Mouse (Mus musculus) bone marrow, adult 2 months (tissue): ENCODE data around the gene Ablim1. TPM values are rescaled to one million over a fixed set of nuclear protein-coding genes. Genes with fewer than 3 reads are reported as not detected.

ENCODE experiments used
- H3K27ac ChIP-seq: fragments of 200-500 bp; 2 replicates; pipeline ENCODE4 v1.5.1; 2012; ENCODE audit warnings: low read depth, mild to moderate bottlenecking, control low read depth, inconsistent platforms, low read length; ENCODE audit not compliant: control insufficient read depth, poor library complexity, insufficient read depth
- H3K4me1 ChIP-seq: fragments of 200-500 bp; 2 replicates; pipeline ENCODE4 v1.6.1; 2011; ENCODE audit warnings: low read length; ENCODE audit not compliant: control insufficient read depth, insufficient read depth
- H3K4me3 ChIP-seq: fragments of 200-500 bp; replicated peaks from 2 replicates; pipeline ENCODE3; 2011; ENCODE audit warnings: mild to moderate bottlenecking, low read depth, low read length, control low read depth; ENCODE audit not compliant: control insufficient read depth
- CTCF ChIP-seq: fragments of 200-500 bp; IDR thresholded peaks from 2 replicates; pipeline ENCODE4 v1.5.1; 2011; ENCODE audit warnings: low read length, control low read depth; ENCODE audit not compliant: control insufficient read depth, insufficient read depth
- POLR2A ChIP-seq: fragments of 200-500 bp; IDR thresholded peaks from 2 replicates; pipeline ENCODE4 v1.6.1; 2011; ENCODE audit warnings: low read depth, mild to moderate bottlenecking, control low read depth, low read length, borderline replicate concordance; ENCODE audit not compliant: control insufficient read depth
- WGBS: fragments of 180-500 bp; shearing (Covaris S2); methylation state at CpG from one replicate; pipeline ENCODE4 v1.1.7; 2018; 5-methylcytosine and 5-hydroxymethylcytosine counted together
- polyA plus RNA-seq: library from polyadenylated mRNA; stranded (reverse); fragments of >200 nt; gene quantifications from 2 replicates; pipeline ENCODE4 v1.2.4, GENCODE M21; 2011; ENCODE audit warnings: low replicate concordance; ENCODE audit not compliant: missing spikeins, insufficient read depth, insufficient read length

The Ablim1 gene
- polyA plus RNA-seq, 1 experiment = 15.5 TPM

DNA sequence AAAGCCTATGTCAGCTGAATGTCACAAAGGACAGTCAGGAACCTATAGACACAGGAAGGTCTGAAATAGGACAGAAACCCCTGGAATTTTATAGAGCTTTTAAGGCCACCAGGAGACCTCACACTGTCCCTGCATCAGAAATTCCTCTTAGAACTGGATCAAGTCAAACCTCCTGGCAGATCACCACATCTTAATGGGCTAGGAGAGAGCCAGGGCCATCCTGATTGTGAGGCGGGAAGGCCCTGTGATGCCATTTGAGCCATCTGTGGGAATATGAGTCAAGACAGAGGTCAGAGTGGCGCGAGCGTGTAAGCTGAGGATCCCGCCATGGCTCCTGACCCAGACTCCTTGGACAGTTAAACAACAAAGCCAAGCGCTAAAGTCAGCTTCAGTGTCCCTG, 133.4 kb downstream of the Ablim1 start:
- H3K4me1 ChIP-seq = no peaks in the 10 kb centered on the region; the same call in 1 of the 2 replicates
- H3K4me3 ChIP-seq = no peak overlapping the region
- 87% methylated on average over 6 of the region's 6 CpGs for WGBS
- no peak for TF ChIP-seq CTCF
- TF ChIP-seq POLR2A = no peak
- H3K27ac ChIP-seq = no peak overlapping the region

GRCm38 (mm10) chr19:57180908-57181307, 133.8 kb downstream of the Ablim1 start:
- Histone ChIP-seq H3K4me3 (no peak overlapping the region), H3K27ac (no peak overlapping the region), H3K4me1 (no peaks in the 10 kb centered on the region; the same call in 1 of the 2 replicates)
- whole genome bisulfite sequencing = 60% methylated on average over 3 of the region's 3 CpGs
- TF ChIP-seq POLR2A (no peak), CTCF (no peak)

GRCm38 (mm10) chr19:57180333-57180732, 134.4 kb downstream of the Ablim1 start:
- WGBS = 16% methylated on average over 9 of the region's 9 CpGs
- no peak overlapping the region for H3K27ac ChIP-seq
- H3K4me1 ChIP-seq = no peaks in the 10 kb centered on the region
- TF ChIP-seq CTCF (no peak), POLR2A (no peak)
- no peak overlapping the region for H3K4me3 ChIP-seq

GRCm38 (mm10) chr19:57179269-57179668, 135.4 kb downstream of the Ablim1 start:
- Histone ChIP-seq H3K27ac (no peak overlapping the region), H3K4me3 (no peak overlapping the region), H3K4me1 (no peaks in the 10 kb centered on the region)
- TF ChIP-seq POLR2A (no peak), CTCF (no peak)
- 83% methylated on average over 7 of the region's 7 CpGs for whole genome bisulfite sequencing

GRCm38 (mm10) chr19:57177334-57177733, 137.4 kb downstream of the Ablim1 start:
- 85% methylated on average over 6 of the region's 6 CpGs for WGBS
- no peaks in the 10 kb centered on the region for H3K4me1 ChIP-seq
- TF ChIP-seq CTCF = no peak

GRCm38 (mm10) chr19:57175077-57175476, 139.6 kb downstream of the Ablim1 start:
- H3K4me3 ChIP-seq = no peak overlapping the region
- no peaks in the 10 kb centered on the region for H3K4me1 ChIP-seq
- H3K27ac ChIP-seq = no peak overlapping the region
- no peak for TF ChIP-seq CTCF
- no peak for TF ChIP-seq POLR2A

More at GRCm38 (mm10) chr19:57177334-57177733, 137.4 kb downstream of the Ablim1 start:
- Histone ChIP-seq H3K27ac (no peak overlapping the region), H3K4me3 (no peak overlapping the region)

- no peak overlapping the region for H3K4me3 ChIP-seq
- WGBS = 80% methylated on average over 5 of the region's 5 CpGs
- H3K4me1 ChIP-seq = no peaks in the 10 kb centered on the region
- no peak overlapping the region for H3K27ac ChIP-seq
- TF ChIP-seq CTCF = no peak
- TF ChIP-seq POLR2A = no peak
Observed at GRCm38 (mm10) chr19:57174541-57174940, 140.2 kb downstream of the Ablim1 start.

DNA sequence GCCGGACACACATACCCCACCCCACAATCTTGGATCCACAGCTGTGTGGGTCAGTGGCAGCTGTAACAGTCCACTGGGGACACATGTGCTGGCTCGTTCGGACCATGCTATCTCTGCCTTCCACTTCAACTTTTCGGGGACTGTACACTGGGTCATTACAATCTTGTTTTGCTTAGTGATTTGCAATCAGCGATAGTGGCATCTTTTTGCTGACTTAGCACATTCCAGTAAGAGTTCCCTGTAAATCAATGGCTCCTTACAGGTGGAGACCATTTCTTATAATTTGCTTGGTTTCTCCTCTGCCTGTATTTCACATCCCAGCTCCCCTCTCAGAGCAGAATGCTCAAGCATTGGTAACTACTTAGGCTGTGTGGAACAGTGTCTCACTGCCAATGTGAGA, 140.7 kb downstream of the Ablim1 start:
- no peak for TF ChIP-seq CTCF
- no peak for TF ChIP-seq POLR2A
- WGBS = 89% methylated on average over 5 of the region's 5 CpGs
- Histone ChIP-seq H3K4me1 (no peaks in the 10 kb centered on the region), H3K27ac (no peak overlapping the region), H3K4me3 (no peak overlapping the region)

GRCm38 (mm10) chr19:57172321-57172720, 142.4 kb downstream of the Ablim1 start:
- TF ChIP-seq CTCF (no peak), POLR2A (no peak)
- H3K4me3 ChIP-seq = no peak overlapping the region
- 87% methylated on average over 5 of the region's 5 CpGs for WGBS
- no peak overlapping the region for H3K27ac ChIP-seq
- H3K4me1 ChIP-seq = no peaks in the 10 kb centered on the region
